Mouse (Mus musculus) left cerebral cortex, adult 18-20 months (tissue): ENCODE measurements around the gene Ndrg3. TPM values are rescaled to one million over a fixed set of nuclear protein-coding genes. Genes with fewer than 3 reads are reported as not detected.

ENCODE experiments used
- DNase-seq, 2 experiments: peaks; one replicate each; pipeline ENCODE4 v3.0.0; 2021 to 2022; ENCODE audit warnings: low spot score in 2 of 2, mixed read lengths in 1 of 2
- long read RNA-seq, 2 experiments: library from polyadenylated mRNA; stranded (forward); transcript quantifications; one replicate each; pipeline ENCODE4 v2.0.0; 2021
- total RNA-seq, 2 experiments: library from RNA; stranded (reverse); gene quantifications; 2 replicates each; pipeline ENCODE4 v1.2.3; 2021

The Ndrg3 gene
- total RNA-seq: 100 to 1,000 TPM; 446 to 471 TPM
- long read RNA-seq, experiment 1, full-length matches to known transcripts: 520 of 709 reads
- long read RNA-seq, experiment 1, partial matches to known transcripts: 89 of 709 reads
- long read RNA-seq, experiment 1, other reads (novel, unspliced or antisense): 100 of 709 reads
- long read RNA-seq, experiment 2, transcript Ndrg3-201 (17 exons, 2,612 nt): minor isoform, 46 of 622 reads
- long read RNA-seq, experiment 2, transcript Ndrg3-202 (16 exons, 2,586 nt): major isoform, 412 of 622 reads
- long read RNA-seq, experiment 2, partial matches to known transcripts: 67 of 622 reads
- long read RNA-seq, experiment 2, other reads (novel, unspliced or antisense): 97 of 622 reads

- peak; percentile 93 to 96 for DNase-seq
Measured at GRCm38 (mm10) chr2:156991470-156992319, at the start of gene Ndrg3. Gene Ndrg3 (minus strand): TSS chr2:156992056.

- no peak for DNase-seq
Measured at GRCm38 (mm10) chr2:157041421-157041820, 49.6 kb upstream of the Ndrg3 start.

DNA sequence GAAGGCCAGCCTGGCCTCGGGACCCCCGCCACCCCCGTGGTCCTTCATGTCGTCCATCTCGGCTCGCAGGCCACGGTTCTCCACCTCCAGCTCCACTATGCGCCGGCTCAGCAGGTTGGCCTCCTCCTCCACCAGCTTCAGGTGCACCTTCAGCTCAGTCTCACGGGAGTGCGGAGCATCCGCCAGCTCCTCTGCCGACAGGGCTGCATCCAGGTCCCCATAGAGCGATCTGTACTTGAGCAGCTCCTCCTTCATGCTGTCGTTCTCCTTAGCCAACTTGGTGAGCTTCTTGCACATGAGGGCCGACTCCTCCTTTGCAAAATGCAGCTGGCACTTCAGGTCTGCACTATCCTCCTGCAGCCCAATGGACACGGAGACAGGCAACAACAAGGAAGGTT lies 48.8 kb upstream of the Ndrg3 start:
- DNase-seq: no peak

DNA sequence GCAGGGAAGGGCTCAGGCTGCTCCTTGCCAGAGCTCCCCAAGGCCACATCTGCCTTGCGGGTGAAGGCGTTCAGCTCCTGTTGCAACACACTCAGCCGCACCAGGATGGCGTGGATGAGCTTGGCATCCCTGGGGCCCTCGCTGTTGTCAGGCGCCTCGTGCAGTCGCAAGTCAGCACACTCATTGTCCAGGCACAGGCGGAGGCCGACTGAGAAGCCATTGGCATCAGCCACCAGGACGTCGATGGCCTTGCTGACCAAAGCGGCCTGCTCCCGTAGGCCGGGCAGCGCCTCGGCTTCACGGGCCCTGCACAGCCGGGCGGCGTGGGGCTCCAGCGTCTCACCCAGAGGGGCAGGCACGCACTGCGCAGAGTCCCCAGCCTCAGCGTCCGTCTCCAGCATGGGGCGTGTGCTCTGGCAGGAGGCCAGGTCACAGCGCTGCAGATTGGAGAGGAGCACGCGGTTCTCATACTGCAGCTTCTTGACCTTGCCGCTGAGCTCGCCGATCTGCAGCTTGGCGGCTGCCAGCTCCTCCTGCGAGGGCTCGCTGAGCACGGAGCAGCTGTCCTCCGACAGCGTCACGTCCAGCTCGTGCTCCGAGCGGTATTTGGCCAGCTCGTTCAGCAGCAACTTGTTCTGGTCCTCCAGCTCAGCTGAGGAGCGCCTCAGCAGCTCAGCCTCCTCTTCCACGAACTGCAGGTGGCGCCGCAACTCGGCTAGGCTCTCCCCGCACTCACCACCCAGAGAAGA lies 48.2 kb upstream of the Ndrg3 start:
- DNase-seq: no peak

DNA sequence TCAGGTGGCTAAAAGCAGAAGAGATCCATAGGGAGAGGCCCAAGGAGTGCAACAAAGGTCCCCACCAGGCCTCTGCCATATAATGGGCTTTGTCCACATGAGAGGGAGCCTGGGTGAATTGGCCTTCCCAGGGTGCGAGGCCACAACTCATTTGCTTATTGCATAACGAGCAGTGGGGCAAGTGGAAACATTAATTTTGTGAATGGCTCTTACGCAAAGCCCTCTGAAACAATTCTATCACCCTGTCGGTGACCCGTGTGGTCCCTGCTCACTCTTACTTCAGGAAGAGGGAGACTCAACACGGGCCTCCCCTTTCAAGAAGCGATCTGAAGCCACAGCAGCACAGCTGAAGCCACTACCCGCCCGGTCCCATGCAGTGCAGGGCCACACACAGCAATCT lies 45.4 kb upstream of the Ndrg3 start:
- no peak for DNase-seq

- no peak for DNase-seq
Measured at GRCm38 (mm10) chr2:157036400-157036799, 44.5 kb upstream of the Ndrg3 start.

- no peak for DNase-seq
Measured at GRCm38 (mm10) chr2:157035371-157035770, 43.5 kb upstream of the Ndrg3 start.

GRCm38 (mm10) chr2:157030804-157031203 lies 38.9 kb upstream of the Ndrg3 start:
- peak; percentile 85 to 95 for DNase-seq

- DNase-seq: no peak
Measured at GRCm38 (mm10) chr2:157028261-157028660, 36.4 kb upstream of the Ndrg3 start.

DNA sequence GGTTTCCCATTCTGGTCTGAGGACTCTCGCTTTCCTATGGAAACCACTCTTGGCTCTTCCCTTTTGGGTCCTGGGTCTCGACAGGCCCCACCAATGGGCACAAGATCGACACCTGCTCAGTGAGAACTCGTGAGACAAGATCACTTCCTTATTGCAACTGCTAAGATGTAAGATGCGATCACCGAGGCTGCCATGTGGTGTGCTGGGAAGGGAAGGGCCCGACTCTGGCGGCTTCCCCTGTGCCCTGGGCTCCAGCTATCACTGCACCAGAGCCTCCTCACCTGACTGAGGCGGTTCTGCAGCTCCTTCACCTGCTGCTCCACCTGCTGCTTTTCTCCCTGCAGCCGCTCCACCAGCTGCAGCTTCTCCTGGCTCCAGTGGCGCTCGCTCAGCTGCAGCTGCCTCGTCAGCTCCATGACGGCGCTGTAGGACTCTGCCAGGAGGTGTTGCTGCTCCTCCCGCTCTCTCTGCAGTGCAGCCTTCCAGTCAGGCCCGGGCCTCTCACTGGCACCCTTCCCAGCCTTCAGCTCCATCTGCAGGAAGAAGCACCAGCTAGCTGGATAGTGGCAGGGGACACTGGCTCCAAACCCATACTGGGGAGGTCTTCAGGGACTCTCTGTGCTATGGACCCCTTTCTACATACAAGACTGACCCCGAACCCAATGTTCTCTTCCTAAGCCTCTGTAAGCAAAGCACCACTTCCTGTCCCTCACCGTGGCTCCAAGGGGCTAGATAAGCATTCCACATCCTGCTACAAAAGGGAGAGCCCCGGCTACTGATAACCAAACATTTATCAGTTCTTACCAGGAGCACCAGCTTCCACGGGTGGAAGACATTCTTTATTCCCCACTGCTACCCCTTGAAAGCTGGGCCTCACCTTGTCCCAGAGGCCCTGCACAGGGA lies 35.5 kb upstream of the Ndrg3 start:
- peak; percentile 39 to 42 for DNase-seq

- DNase-seq: no peak
Measured at GRCm38 (mm10) chr2:157021156-157021555, 29.3 kb upstream of the Ndrg3 start.

DNA sequence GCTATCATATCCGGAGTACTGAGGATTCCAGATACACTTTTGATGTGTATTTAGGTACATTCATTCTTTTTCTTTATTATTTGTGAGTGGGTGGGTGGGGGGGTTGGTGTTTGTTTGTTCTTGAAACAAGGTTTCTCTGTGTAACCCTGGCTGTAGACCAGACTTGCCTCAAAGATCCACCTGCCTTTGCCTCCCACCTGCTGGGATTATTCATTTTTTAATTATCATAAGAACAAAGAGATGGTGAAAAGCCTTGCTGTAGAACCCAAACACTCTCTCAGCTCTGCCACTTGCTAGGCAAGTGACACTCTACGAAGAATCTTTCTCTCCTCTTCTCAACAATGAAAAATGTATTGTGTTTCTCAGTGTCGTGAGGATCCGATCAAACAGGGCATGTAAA lies 27.4 kb upstream of the Ndrg3 start:
- DNase-seq: no peak

DNA sequence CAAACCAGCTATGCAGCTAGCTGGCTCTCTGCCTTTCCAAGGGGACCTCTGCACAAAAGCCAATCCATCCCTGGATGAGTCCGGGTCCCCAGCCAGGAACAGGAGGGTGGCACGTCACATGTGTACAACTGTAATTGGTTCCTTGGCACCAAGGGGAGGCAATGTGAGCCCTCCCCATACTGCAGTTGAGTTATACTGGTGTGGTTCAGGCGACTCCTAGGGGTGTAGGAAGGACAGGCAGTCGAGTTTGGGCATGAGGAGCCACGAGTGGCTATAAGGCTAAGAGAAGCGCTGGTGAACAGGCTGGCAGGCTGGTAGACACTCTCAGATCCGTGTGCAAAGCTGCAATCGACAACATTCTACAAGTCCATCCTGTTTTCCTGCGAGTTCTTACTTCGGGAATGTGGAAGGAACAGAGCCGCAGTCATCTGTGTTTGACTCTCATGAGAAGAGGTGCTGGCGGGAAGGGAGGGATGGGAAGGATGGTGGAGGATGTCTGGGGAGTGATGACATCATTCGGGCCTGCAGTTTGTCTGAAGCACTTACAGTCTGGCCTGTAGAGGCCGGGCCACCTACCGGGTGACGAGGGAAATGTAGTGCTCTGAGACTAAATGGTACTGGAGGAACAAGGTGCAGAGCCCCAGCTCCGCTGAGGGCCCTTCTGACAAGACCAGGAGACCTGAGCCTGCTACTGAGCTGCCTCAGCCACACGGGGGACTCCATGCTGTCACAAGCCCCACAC lies 24.8 kb upstream of the Ndrg3 start:
- no peak for DNase-seq

DNA sequence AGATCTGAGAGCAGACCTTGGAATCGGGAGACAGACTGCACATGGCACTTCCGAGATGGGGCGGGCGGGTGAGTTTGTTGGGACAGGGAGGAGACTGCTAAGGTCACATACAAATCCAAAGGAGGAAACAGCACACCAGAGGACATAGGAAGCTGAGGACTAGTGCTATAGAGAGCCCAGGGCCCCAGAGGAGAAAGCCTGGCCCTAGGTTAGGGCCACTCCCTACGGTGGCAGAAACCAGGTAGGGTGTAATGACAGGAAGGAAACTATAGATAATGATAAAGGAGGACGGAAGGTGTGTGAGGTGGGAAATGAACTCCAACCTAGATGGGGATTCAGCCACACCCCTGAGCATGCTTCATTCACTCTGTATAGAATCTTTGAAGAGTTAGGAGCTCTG lies 20.5 kb upstream of the Ndrg3 start:
- no peak for DNase-seq

DNA sequence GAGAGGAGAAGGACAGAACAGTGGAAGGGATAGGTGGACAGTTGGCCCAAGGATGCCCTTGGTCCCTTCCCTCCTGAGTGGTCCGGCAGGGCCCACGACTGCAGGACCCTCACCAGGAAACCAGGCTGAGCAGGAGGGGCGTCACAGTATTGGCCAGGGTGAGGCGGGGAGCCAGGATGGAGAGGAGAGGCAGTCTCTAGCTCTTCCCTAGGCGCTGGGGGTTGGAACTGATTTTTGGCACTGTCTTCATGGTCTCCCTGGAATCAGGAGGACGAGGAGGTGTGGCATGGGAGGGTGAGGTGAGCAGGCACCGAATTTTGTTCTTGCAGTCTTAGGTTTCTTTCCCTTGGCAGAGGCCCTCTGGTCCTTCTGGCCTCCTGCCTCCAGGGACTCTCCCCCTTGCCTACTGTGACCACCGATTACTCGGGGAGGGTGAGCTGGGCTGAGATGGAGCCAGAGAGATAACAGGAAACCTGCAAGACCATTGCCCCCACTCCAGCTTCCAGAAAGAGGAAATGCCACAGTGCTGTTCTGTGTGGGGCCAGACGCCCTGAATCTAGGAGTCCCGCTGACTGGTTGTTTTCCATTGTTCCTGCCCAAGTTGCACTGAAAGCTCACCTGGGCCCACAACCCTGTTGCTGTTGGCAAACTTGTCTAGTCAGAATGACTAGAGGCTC lies 18.9 kb upstream of the Ndrg3 start:
- no peak for DNase-seq

GRCm38 (mm10) chr2:157010121-157010520 lies 18.3 kb upstream of the Ndrg3 start:
- peak; percentile 13 to 32 for DNase-seq

- no peak for DNase-seq
Measured at GRCm38 (mm10) chr2:157008509-157008908, 16.7 kb upstream of the Ndrg3 start.

DNA sequence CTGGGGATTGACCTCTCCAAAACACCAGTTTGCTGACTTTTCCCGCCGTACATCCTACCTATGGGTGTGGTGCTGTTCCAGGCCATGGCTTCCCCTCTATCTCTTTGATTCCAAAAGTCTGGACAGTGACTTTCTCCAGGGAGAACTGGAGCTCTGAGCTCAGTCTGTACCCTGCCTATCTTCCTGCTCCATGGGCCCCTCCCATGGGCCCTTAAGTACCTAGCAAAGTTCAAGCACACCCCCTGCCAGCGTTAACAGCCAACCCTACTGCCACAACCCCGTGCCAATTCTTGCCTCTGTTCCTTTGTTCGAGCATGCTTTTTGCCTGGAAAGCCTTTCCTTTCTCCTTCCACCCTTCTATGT lies 15.4 kb upstream of the Ndrg3 start:
- DNase-seq: no peak

GRCm38 (mm10) chr2:157006511-157007233 lies 14.8 kb upstream of the Ndrg3 start, which contains the start of gene Dsn1:
Gene Dsn1 (minus strand): TSS chr2:157007154.
- peak; percentile 90 to 93 for DNase-seq
